Mouse (Mus musculus) kidney, postnatal 0 days (tissue): ENCODE results near the gene 2210408I21Rik. TPM values are rescaled to one million over a fixed set of nuclear protein-coding genes. Genes with fewer than 3 reads are reported as not detected.

Experiments used
- ATAC-seq: fragments of 200-750 bp; cut with Nextera tagmentation; replicated peaks from 2 replicates; pipeline ENCODE4 v1.8.0; 2017; ENCODE audit warnings: low read depth, moderate number of reproducible peaks, moderate TSS enrichment, moderate library complexity; ENCODE audit not compliant: low FRiP score
- DNase-seq: peaks from one replicate; pipeline ENCODE4 v3.0.0-alpha.2; 2016; ENCODE audit warnings: low spot score
- H3K27ac ChIP-seq: fragments of 300-500 bp; sonication (generic); 2 replicates; pipeline ENCODE4 v1.5.1; 2014; ENCODE audit warnings: mild to moderate bottlenecking
- H3K27me3 ChIP-seq: fragments of 300-500 bp; sonication (generic); 2 replicates; pipeline ENCODE4 v1.6.1; 2014; ENCODE audit warnings: low read length, mixed read lengths; ENCODE audit not compliant: insufficient read depth
- H3K36me3 ChIP-seq: fragments of 300-500 bp; sonication (generic); 2 replicates; pipeline ENCODE4 v1.6.1; 2014; ENCODE audit warnings: low read length, mixed read lengths; ENCODE audit not compliant: insufficient read depth
- H3K4me1 ChIP-seq: fragments of 300-500 bp; sonication (generic); replicated peaks from 2 replicates; pipeline ENCODE4 v1.6.1; 2014; ENCODE audit warnings: antibody characterized with exemption, low read length, mixed read lengths; ENCODE audit not compliant: insufficient read depth
- H3K4me2 ChIP-seq: fragments of 300-500 bp; sonication (generic); 2 replicates; pipeline ENCODE4 v1.6.1; 2014; ENCODE audit warnings: mild to moderate bottlenecking, low read length, moderate library complexity, mixed read lengths
- H3K4me3 ChIP-seq: fragments of 300-500 bp; sonication (generic); replicated peaks from 2 replicates; pipeline ENCODE4 v1.5.1; 2014; ENCODE audit warnings: low read depth, low read length
- H3K9ac ChIP-seq: fragments of 300-500 bp; sonication (generic); 2 replicates; pipeline ENCODE4 v1.6.1; 2014; ENCODE audit warnings: low read depth, low read length
- H3K9me3 ChIP-seq: fragments of 300-500 bp; sonication (generic); replicated peaks from 2 replicates; pipeline ENCODE4 v1.6.1; 2016; ENCODE audit warnings: low read length, inconsistent platforms, mixed read lengths
- CTCF ChIP-seq: IDR thresholded peaks from 2 replicates; pipeline ENCODE4 v1.5.1; 2016; ENCODE audit warnings: antibody characterized with exemption, low read depth, mild to moderate bottlenecking, moderate library complexity
- WGBS: fragments of 180-500 bp; shearing (Covaris S2); extraction: QIAGEN DNeasy Blood & Tissue Kit; methylation state at CpG from one replicate; pipeline ENCODE4 v1.1.7; 2014; 5-methylcytosine and 5-hydroxymethylcytosine counted together
- polyA plus RNA-seq: library from polyadenylated mRNA; unstranded; fragments of >200 nt; fragmentation: Nextera tagmentation; extraction: Ambion mirVana; gene quantifications from 2 replicates; pipeline ENCODE4 v1.2.1, GENCODE M21; 2015

The 2210408I21Rik gene
- polyA plus RNA-seq, 1 experiment from 2014 or later, result 7.1 TPM

DNA sequence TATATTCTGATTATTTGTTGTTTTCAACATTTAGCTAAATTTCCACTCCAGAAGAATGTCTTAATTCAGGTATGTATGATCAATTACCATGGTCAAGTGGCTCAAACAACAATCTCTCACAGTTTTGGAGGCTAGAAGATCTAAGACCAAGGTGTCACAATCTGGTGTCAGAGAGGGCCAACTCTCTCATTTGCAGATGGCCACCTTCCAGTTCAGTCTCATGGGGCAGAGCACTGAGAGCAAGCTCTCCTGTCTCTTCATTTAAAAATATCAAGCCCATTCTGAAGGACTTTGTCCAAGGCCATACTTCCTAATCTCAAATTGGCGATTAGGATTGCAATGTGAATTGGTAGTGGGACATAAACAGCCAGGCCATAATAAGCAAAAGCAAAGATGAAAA lies 378.7 kb downstream of the 2210408I21Rik start:
- 92% methylated on average over 1 of the region's 1 CpGs for WGBS

DNA sequence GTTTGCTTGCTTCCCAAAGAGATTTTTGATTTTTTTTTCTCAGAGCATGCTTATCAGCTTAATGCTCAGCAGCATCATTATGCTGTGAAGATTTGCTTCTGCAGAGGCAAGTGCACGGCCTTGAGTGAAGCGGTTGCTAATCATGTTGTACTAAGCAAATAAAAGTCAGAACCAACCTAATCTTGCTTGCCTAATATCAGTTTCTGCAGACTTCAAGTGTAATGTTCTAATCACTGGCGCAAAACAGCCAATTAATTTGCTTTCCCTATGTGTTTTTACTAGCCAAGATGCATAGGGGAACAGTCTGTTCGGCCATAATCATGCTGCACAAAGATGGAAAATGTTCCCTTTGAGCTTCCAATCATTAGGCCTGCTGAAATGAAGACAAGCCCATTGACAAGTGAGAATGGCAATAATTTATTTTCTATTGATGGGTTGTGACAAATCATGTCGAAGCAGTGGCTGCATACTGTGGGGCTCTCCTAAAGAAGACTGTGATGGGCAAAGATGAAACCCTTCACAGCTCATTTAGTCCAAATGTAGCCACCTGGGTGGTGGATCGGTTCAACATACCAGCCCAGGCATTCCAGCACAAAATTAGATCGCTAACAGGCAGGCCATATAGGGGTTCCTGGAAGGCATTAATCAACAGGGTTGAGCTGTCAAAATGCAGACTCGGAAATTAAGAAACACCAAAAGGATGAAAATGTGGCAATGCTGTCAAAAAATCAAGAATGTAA lies 393.8 kb downstream of the 2210408I21Rik start:
- Histone ChIP-seq H3K36me3 (no peaks in the 10 kb centered on the region), H3K4me2 (no peak overlapping the region), H3K27me3 (no peaks in the 10 kb centered on the region), H3K9me3 (no peaks in the 10 kb centered on the region), H3K4me1 (no peaks in the 10 kb centered on the region), H3K27ac (no peak overlapping the region), H3K4me3 (no peak overlapping the region), H3K9ac (no peak overlapping the region)
- WGBS, result 42% methylated on average over 8 of the region's 8 CpGs
- TF ChIP-seq CTCF, result no peak
- ATAC-seq (no peak), DNase-seq (no peak)

More for the DNA sequence above, 378.7 kb downstream of the 2210408I21Rik start:
- H3K9me3 ChIP-seq, result no peaks in the 10 kb centered on the region
- no peak for TF ChIP-seq CTCF
- no peaks in the 10 kb centered on the region for H3K36me3 ChIP-seq
- H3K4me3 ChIP-seq, result no peak overlapping the region
- H3K4me1 ChIP-seq, result no peaks in the 10 kb centered on the region
- no peak overlapping the region for H3K4me2 ChIP-seq
- DNase-seq (no peak), ATAC-seq (no peak)
- H3K27me3 ChIP-seq, result no peaks in the 10 kb centered on the region
- no peak overlapping the region for H3K9ac ChIP-seq
- H3K27ac ChIP-seq, result no peak overlapping the region

DNA sequence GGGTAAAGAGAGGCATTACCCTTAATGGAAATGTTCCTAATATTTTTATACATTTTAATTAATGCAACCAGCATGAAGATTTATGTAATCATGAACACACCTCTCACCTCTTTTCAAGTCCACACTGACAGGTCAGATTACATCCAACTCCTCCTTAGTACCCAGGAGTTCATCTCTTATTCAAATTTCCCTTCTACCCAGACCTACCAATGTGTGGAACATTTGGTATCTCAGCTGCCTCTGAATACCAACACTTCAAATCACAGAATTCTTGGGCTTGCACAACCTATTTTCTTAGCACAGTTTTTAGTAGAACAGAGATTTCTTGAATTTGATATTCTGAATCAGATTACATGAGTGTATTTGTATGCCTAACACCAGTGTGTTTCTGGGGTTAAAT lies 394.4 kb downstream of the 2210408I21Rik start:
- H3K9ac ChIP-seq, result no peak overlapping the region
- H3K27me3 ChIP-seq, result no peaks in the 10 kb centered on the region
- H3K4me3 ChIP-seq, result no peak overlapping the region
- H3K36me3 ChIP-seq, result no peaks in the 10 kb centered on the region
- DNase-seq (no peak), ATAC-seq (no peak)
- H3K27ac ChIP-seq, result no peak overlapping the region
- no peaks in the 10 kb centered on the region for H3K9me3 ChIP-seq
- no peaks in the 10 kb centered on the region for H3K4me1 ChIP-seq
- H3K4me2 ChIP-seq, result no peak overlapping the region
- no peak for TF ChIP-seq CTCF

DNA sequence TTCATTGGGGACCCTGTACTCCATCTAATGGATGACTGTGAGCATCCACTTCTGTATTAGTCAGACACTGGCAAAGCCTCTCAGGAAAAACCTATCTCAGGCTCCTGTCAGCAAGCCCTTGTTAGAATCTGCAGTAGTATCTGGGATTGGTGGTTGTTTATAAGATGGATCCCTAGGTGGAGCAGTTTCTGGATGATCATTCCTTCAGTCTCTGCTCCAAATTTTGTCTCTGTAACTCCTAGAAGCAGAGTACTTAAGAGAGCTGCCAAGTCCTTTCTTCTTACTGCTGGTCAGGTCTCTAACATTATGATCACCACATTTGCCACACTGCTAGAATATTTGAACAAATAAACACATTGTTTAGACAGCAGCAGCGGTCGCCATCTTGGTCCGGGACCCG lies 402.1 kb downstream of the 2210408I21Rik start:
- Histone ChIP-seq H3K4me1 (no peaks in the 10 kb centered on the region), H3K9ac (no peak overlapping the region), H3K27me3 (no peaks in the 10 kb centered on the region), H3K27ac (no peak overlapping the region), H3K9me3 (no peaks in the 10 kb centered on the region), H3K4me3 (no peak overlapping the region), H3K36me3 (no peaks in the 10 kb centered on the region), H3K4me2 (no peak overlapping the region)
- TF ChIP-seq CTCF, result no peak
- DNase-seq (no peak), ATAC-seq (no peak)
- 98% methylated on average over 4 of the region's 4 CpGs for WGBS

DNA sequence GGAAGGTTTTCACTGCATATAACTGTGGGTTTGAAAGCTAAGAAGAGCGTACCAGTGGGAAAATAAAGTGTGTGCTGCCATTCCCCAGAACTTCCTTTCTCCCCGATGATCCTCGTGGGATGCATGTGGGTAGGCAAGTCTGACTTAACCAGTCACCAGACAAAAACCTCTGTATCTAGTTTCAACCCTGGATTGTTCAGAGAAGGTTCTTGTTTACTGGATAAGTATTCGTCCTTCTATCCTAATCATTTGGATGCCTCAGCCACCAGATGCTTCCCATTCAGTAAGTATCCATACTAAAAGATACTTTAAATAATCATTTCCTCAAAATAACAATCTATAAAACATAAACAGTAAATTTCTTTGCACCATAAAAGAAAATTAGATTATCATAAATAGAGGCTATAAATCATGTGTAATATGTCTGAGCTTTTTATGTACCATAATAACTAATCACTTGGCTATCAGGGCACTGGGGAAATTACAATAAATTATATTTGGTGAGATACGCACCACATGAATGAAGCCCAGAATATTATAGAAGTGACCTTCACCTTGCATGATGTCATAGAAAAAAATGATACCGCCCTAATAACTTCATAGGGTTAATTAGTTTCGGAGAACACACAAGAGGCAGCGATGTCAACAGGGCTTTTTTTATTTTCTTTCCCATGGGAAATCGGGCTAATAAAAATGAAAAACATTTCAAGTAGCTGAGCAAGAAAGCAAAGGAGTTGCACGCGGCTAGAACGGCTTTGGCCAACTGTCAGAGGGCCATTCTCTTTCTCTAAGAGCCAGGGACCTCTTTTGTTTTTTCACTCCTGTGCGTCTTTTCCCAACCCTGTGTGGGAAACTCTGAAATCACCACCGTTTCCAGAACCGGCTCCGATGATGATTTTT lies 412.4 kb downstream of the 2210408I21Rik start:
- H3K9me3 ChIP-seq, result no peaks in the 10 kb centered on the region
- ATAC-seq (no peak; the same call in 1 of the 2 replicates), DNase-seq (peak; percentile 71)
- 35% methylated on average over 16 of the region's 16 CpGs for WGBS
- no peak overlapping the region for H3K9ac ChIP-seq
- TF ChIP-seq CTCF, result no peak
- H3K36me3 ChIP-seq, result no peaks in the 10 kb centered on the region
- no peak overlapping the region for H3K4me3 ChIP-seq
- H3K4me1 ChIP-seq, result no peaks in the 10 kb centered on the region
- H3K27me3 ChIP-seq, result no peaks in the 10 kb centered on the region
- peak overlapping the region; percentile 10; the same call in 1 of the 2 replicates for H3K4me2 ChIP-seq
- H3K27ac ChIP-seq, result no peak overlapping the region

DNA sequence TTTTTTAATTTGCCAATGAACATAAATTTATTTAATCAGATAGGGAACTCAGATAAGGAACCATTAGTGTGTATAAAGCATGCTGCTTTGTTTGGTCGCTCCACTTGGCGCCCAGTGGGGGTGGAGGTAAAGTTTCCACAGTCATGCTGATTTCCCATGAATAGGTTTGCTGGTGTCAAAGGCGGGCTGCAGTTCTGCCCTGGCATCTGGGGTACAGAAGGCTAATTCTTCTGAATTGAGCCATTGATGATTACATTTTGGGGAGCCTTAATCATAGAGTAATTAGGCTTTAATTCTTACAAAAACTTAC lies 413.0 kb downstream of the 2210408I21Rik start:
- Histone ChIP-seq H3K4me1 (no peaks in the 10 kb centered on the region), H3K9ac (no peak overlapping the region), H3K27me3 (no peaks in the 10 kb centered on the region), H3K4me2 (peak overlapping the region; percentile 10; the same call in 1 of the 2 replicates), H3K4me3 (no peak overlapping the region), H3K36me3 (no peaks in the 10 kb centered on the region), H3K27ac (no peak overlapping the region), H3K9me3 (no peaks in the 10 kb centered on the region)
- WGBS, result 17% methylated on average over 3 of the region's 3 CpGs
- no peak for ATAC-seq
- DNase-seq, result no peak
- TF ChIP-seq CTCF, result no peak
